In the genomic region with DNA sequence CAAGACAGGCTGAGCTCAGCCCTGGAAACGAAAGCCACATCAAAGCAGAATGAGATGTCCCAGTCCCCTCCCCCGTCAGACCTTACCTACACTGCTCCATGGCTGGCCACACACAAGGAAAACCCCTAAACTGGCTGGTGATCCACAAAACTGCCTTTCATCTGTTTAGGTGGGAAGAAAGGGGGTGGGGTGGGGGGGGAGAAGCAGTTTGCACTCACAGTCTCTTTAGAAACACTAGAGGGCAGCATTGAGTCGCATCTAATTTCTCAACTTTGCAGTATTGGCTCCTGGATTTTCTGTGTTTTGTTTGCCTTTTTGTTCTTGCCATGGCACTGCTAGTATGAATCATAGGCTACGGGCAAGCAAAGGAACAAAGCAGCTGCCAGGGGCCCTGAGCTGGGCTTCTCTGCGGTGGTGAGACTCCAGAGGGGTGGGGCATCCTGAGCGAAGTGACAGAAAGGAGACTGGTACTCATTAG, we compare ENCODE assay signal across 8 mouse cellular contexts.
DNase-seq lines count a peak whose midpoint lies in the region; ATAC-seq and TF ChIP-seq lines count a peak whose summit lies in the region.

No protein-coding gene starts in this region.

- WGBS in liver, postnatal 0 days (ENCODE audit: insufficient replicate concordance) = 16% methylated on average over 6 of the region's 6 CpGs
- whole genome bisulfite sequencing in neural tube, embryonic 13.5 days = 19% methylated on average over 6 of the region's 6 CpGs

- no peak overlapping the region for H3K4me2 ChIP-seq in liver, postnatal 0 days (ENCODE audit: low read depth, low read length)
- H3K4me2 ChIP-seq in neural tube, embryonic 13.5 days = no peak overlapping the region

- no peak overlapping the region for H3K4me3 ChIP-seq in E14TG2a.4 (replicated peaks; ENCODE audit: low read length)
- H3K4me3 ChIP-seq in liver, postnatal 0 days (ENCODE audit: low read depth, low read length) = no peak overlapping the region
- no peak overlapping the region for H3K4me3 ChIP-seq in neural tube, embryonic 13.5 days

- H3K9ac ChIP-seq in liver, postnatal 0 days (replicated peaks) = no peak overlapping the region
- H3K9ac ChIP-seq in neural tube, embryonic 13.5 days = no peak overlapping the region

- H3K36me3 ChIP-seq in E14TG2a.4 (ENCODE audit: insufficient read depth, low read length) = no peaks in the 10 kb centered on the region
- no peaks in the 10 kb centered on the region for H3K36me3 ChIP-seq in liver, postnatal 0 days (replicated peaks; ENCODE audit: insufficient read depth, low read length)
- no peaks in the 10 kb centered on the region for H3K36me3 ChIP-seq in neural tube, embryonic 13.5 days

- ATAC-seq in liver, postnatal 0 days = peak; percentile 31; the same call in 1 of the 2 replicates
- peak; percentile 21; the same call in 1 of the 2 replicates for ATAC-seq in neural tube, embryonic 13.5 days (ENCODE audit: low read depth)

- TF ChIP-seq CTCF in E14TG2a.4 (conservative IDR thresholded peaks at IDR 0.05; ENCODE audit: low read length) = peak; percentile 43
- TF ChIP-seq CTCF in liver, postnatal 0 days (IDR thresholded peaks at IDR 0.05; ENCODE audit: low read depth) = peak; percentile 69

- TF ChIP-seq EP300 in liver, postnatal 0 days (IDR thresholded peaks at IDR 0.05; ENCODE audit: low read depth) = no peak

- peaks cover 8% of the 10 kb centered on the region for H3K9me3 ChIP-seq in E14TG2a.4 (ENCODE audit: low read length)
- H3K9me3 ChIP-seq in liver, postnatal 0 days (ENCODE audit: low read length) = no peaks in the 10 kb centered on the region
- no peaks in the 10 kb centered on the region for H3K9me3 ChIP-seq in neural tube, embryonic 13.5 days

- peaks cover 38% of the 10 kb centered on the region for H3K4me1 ChIP-seq in E14TG2a.4 (replicated peaks; ENCODE audit: low read depth, low read length)
- peaks cover 4% of the 10 kb centered on the region; the same call in 1 of the 2 replicates for H3K4me1 ChIP-seq in liver, postnatal 0 days (ENCODE audit: insufficient read depth)
- peaks cover 36% of the 10 kb centered on the region for H3K4me1 ChIP-seq in neural tube, embryonic 13.5 days (replicated peaks)

- H3K27ac ChIP-seq in liver, postnatal 0 days (ENCODE audit: low read depth) = no peak overlapping the region
- H3K27ac ChIP-seq in neural tube, embryonic 13.5 days (replicated peaks) = no peak overlapping the region

- H3K27me3 ChIP-seq in E14TG2a.4 (ENCODE audit: insufficient read depth, low read length) = peaks cover 40% of the 10 kb centered on the region
- peaks cover 50% of the 10 kb centered on the region for H3K27me3 ChIP-seq in liver, postnatal 0 days (ENCODE audit: insufficient read depth, low read length)
- H3K27me3 ChIP-seq in neural tube, embryonic 13.5 days = peaks cover 45% of the 10 kb centered on the region

- peak; percentile 43 to 52 for DNase-seq in B cell, adult 2 months
- DNase-seq in cerebellum, postnatal 10 days = peak; percentile 62 to 82
- DNase-seq in heart, adult 8-10 months (ENCODE audit: low spot score) = peak; percentile 54
- DNase-seq in kidney, postnatal 10 days = peak; percentile 19
- peak; percentile 32 for DNase-seq in liver, postnatal 0 days
- DNase-seq in urinary bladder, adult 2 months (ENCODE audit: low spot score) = no peak
